Mouse (Mus musculus) ES-E14 (cell line): ENCODE data around the gene Hist1h3g. TPM values are rescaled to one million over a fixed set of nuclear protein-coding genes. Genes with fewer than 3 reads are reported as not detected.
A peak's percentile ranks its signal among the peaks of the same experiment; 100 is the strongest.

Experiments
- DNase-seq: peaks from one replicate; pipeline ENCODE4 v3.0.0-alpha.2; 2013; ENCODE audit warnings: low read depth, low spot score
- H3K27ac ChIP-seq: 2 replicates; pipeline ENCODE4 v1.5.1; 2012; ENCODE audit warnings: low read depth, mild to moderate bottlenecking, low read length, moderate library complexity, mixed read lengths; ENCODE audit not compliant: poor library complexity, insufficient read depth, severe bottlenecking
- H3K36me3 ChIP-seq: 2 replicates; pipeline ENCODE4 v1.6.1; 2012; ENCODE audit warnings: mild to moderate bottlenecking, low read length, moderate library complexity, mixed read lengths; ENCODE audit not compliant: control insufficient read depth, poor library complexity, insufficient read depth, severe bottlenecking
- H3K4me1 ChIP-seq, 2 experiments: fragments of 150-350 bp in 1 of 2; sonication (generic) in 1 of 2; 2 replicates each; pipeline ENCODE4 v1.6.1; 2012; ENCODE audit warnings: low read length in 2 of 2, mild to moderate bottlenecking in 1 of 2, mixed read lengths in 1 of 2; ENCODE audit not compliant: control insufficient read depth in 2 of 2, insufficient read depth in 2 of 2, poor library complexity in 1 of 2
- H3K4me3 ChIP-seq, 2 experiments: fragments of 150-350 bp in 1 of 2; sonication (generic) in 1 of 2; 2 replicates each; pipeline ENCODE4 v1.5.1; 2012; ENCODE audit warnings: low read length in 2 of 2, low read depth in 1 of 2, mild to moderate bottlenecking in 1 of 2, mixed read lengths in 1 of 2; ENCODE audit not compliant: insufficient read depth in 1 of 2, poor library complexity in 1 of 2, severe bottlenecking in 1 of 2
- H3K9ac ChIP-seq: 2 replicates; pipeline ENCODE4 v1.6.1; 2012; ENCODE audit warnings: low read depth, mild to moderate bottlenecking, low read length, mixed read lengths; ENCODE audit not compliant: poor library complexity, insufficient read depth, severe bottlenecking
- H3K9me3 ChIP-seq: fragments of 150-350 bp; sonication (generic); 2 replicates; pipeline ENCODE4 v1.6.1; 2012; ENCODE audit warnings: low read depth, mild to moderate bottlenecking, low read length; ENCODE audit not compliant: control insufficient read depth, insufficient read depth
- CHD2 ChIP-seq: IDR thresholded peaks from 2 replicates; pipeline ENCODE4 v1.6.1; 2014; ENCODE audit warnings: mild to moderate bottlenecking, low read depth, low read length, inconsistent platforms
- HCFC1 ChIP-seq: IDR thresholded peaks from 2 replicates; pipeline ENCODE4 v1.6.1; 2012; ENCODE audit warnings: low read length, inconsistent platforms, borderline replicate concordance; ENCODE audit not compliant: insufficient read depth
- MAFK ChIP-seq: IDR thresholded peaks from 2 replicates; pipeline ENCODE4 v1.6.1; 2014; ENCODE audit warnings: mild to moderate bottlenecking, low read depth, low read length, inconsistent platforms; ENCODE audit not compliant: insufficient read depth
- ZC3H11A ChIP-seq: IDR thresholded peaks from 2 replicates; pipeline ENCODE4 v1.6.1; 2012; ENCODE audit warnings: low read depth, mild to moderate bottlenecking, inconsistent platforms, low read length, borderline replicate concordance
- ZNF384 ChIP-seq: IDR thresholded peaks from 2 replicates; pipeline ENCODE4 v1.6.1; 2012; ENCODE audit warnings: low read depth, low read length, inconsistent platforms
- in situ Hi-C, 2 experiments: fragments of 600-800 bp; cut with MboI; formaldehyde crosslinking; loops; one replicate each; pipeline ENCODE4 v1.15.1; 2025; ENCODE audit warnings: low sequenced_read_pairs in 2 of 2, inconsistent platforms in 1 of 2; ENCODE audit not compliant: unreplicated experiment in 2 of 2
- total RNA-seq: library from RNA; depleted of rRNA; stranded (reverse); fragments of 300-350 nt; gene quantifications from 2 replicates; pipeline ENCODE4 v1.2.3, GENCODE M21; 2012

The Hist1h3g gene
- total RNA-seq, 1 experiment, result 621 TPM

- in situ Hi-C loops, result no loop called here
Observed at GRCm38 (mm10) chr13:23491990-23492389, 43.2 kb upstream of the Hist1h3g start.

GRCm38 (mm10) chr13:23495526-23495925 is 39.7 kb upstream of the Hist1h3g start:
- no peak overlapping the region for H3K4me3 ChIP-seq
- H3K36me3 ChIP-seq, result no peaks in the 10 kb centered on the region
- no peak overlapping the region; the same call in 1 of the 2 replicates for H3K9ac ChIP-seq
- no peaks in the 10 kb centered on the region for H3K9me3 ChIP-seq
- peaks cover 11 to 13% of the 10 kb centered on the region in 2 experiments; a peak in 3 of 4 replicates for H3K4me1 ChIP-seq
- no peak overlapping the region for H3K27ac ChIP-seq
- TF ChIP-seq CHD2 (no peak), ZC3H11A (no peak), MAFK (no peak), HCFC1 (no peak), ZNF384 (no peak)
- DNase-seq, result no peak
- in situ Hi-C loops, result no loop called here

More at GRCm38 (mm10) chr13:23491990-23492389, 43.2 kb upstream of the Hist1h3g start:
- DNase-seq, result peak; percentile 83
- Histone ChIP-seq H3K36me3 (no peaks in the 10 kb centered on the region), H3K4me1 (peaks cover 13 to 16% of the 10 kb centered on the region in 2 experiments), H3K4me3 (peak overlapping the region in 1 of 2 experiments; percentile 46; a peak in 2 of 4 replicates), H3K9me3 (no peaks in the 10 kb centered on the region), H3K9ac (no peak overlapping the region; the same call in 1 of the 2 replicates), H3K27ac (peak overlapping the region; percentile 66; the same call in 1 of the 2 replicates)
- no peak for TF ChIP-seq CHD2
- no peak for TF ChIP-seq HCFC1

DNA sequence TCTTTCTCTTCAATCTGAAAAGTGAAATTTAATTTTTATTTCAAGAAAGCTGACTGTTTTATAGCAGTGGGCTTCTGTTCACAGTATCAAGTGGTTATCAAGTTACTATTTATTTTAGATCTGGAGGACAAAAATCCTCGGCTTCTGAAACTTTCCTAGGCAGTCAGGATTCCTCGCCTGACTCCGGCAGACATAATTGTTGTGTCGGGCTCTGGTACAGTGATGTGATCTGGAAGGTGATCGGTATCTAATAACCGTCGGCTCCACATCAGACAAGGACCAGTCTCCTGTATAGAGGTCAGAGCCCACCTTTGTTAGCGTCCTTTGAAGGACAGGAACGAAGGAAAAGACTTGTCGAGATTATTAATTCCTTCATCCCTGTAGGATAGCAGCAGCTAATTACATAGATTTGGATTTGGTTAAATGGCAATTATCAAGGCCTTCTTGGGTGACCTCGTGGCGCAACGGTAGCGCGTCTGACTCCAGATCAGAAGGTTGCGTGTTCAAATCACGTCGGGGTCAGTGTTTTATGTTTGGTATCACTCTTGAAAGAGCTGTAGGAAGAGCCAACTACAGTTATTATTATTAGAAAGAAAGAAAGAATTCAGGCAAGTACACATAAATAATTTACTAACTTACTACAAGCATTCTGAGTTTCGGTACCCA is 37.4 kb upstream of the Hist1h3g start:
- Histone ChIP-seq H3K36me3 (no peaks in the 10 kb centered on the region), H3K9me3 (no peaks in the 10 kb centered on the region), H3K4me3 (peak overlapping the region; percentile 38 to 54), H3K27ac (no peak overlapping the region), H3K4me1 (peaks cover 0 to 11% of the 10 kb centered on the region in 2 experiments; a peak in 2 of 4 replicates), H3K9ac (peak overlapping the region; percentile 44; the same call in 1 of the 2 replicates)
- in situ Hi-C loops, result no loop called here
- DNase-seq, result peak; percentile 69
- TF ChIP-seq ZC3H11A (no peak), MAFK (peak; percentile 66; the same call in 1 of the 2 replicates), ZNF384 (no peak), HCFC1 (no peak), CHD2 (no peak)

DNA sequence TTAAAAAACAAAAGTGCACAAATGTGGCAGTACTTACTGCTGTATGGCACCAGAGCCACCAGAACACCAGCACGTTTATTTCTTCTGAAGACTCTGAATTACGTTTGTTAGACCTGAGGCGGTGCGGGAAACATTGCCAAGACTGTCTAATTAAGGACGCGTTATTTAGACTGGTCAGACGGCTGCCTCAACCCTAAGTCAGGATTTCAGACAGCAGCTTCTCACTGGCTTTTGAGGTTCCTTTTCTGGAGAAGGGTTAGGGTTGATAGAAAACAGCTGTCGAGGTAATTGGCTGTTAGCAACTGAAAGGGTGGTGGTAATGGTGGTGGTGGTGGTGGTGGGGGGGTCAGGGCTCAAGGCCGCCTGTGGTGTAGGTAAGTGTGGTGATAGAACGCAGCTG is 36.6 kb upstream of the Hist1h3g start:
- in situ Hi-C loops, result no loop called here
- Histone ChIP-seq H3K36me3 (no peaks in the 10 kb centered on the region), H3K4me1 (peaks cover 0 to 9% of the 10 kb centered on the region in 2 experiments; a peak in 2 of 4 replicates), H3K27ac (no peak overlapping the region), H3K9me3 (no peaks in the 10 kb centered on the region), H3K9ac (peak overlapping the region; percentile 48; the same call in 1 of the 2 replicates), H3K4me3 (peak overlapping the region; percentile 9 to 38; a peak in 3 of 4 replicates)
- no peak for DNase-seq
- no peak for TF ChIP-seq ZNF384
- no peak for TF ChIP-seq CHD2
- TF ChIP-seq HCFC1, result no peak

- H3K36me3 ChIP-seq, result no peaks in the 10 kb centered on the region
- DNase-seq, result no peak
- H3K4me1 ChIP-seq, result peaks cover 0 to 9% of the 10 kb centered on the region in 2 experiments; a peak in 2 of 4 replicates
- H3K9me3 ChIP-seq, result no peaks in the 10 kb centered on the region
- TF ChIP-seq MAFK (peak; percentile 88), ZNF384 (peak; percentile 93), CHD2 (no peak)
- in situ Hi-C loops, result loop anchor here (25.0 kb wide), 1 partner anchor 188 kb away; no protein-coding TSS in a partner anchor
- no peak overlapping the region for H3K27ac ChIP-seq
- H3K4me3 ChIP-seq, result peak overlapping the region in 1 of 2 experiments; percentile 40; a peak in 3 of 4 replicates
- H3K9ac ChIP-seq, result no peak overlapping the region
Observed at GRCm38 (mm10) chr13:23499943-23500342, 35.3 kb upstream of the Hist1h3g start.
